Mouse (Mus musculus) regulatory T cell (primary cell): ENCODE results near the gene Cpt1a.

Experiments used
- in situ Hi-C: fragments of 300-600 bp; cut with MboI, MseI; formaldehyde crosslinking; loops from one replicate; pipeline ENCODE4 v1.15.1; 2025; ENCODE audit warnings: high pct_unique_total_duplicates

Cpt1a gene

DNA sequence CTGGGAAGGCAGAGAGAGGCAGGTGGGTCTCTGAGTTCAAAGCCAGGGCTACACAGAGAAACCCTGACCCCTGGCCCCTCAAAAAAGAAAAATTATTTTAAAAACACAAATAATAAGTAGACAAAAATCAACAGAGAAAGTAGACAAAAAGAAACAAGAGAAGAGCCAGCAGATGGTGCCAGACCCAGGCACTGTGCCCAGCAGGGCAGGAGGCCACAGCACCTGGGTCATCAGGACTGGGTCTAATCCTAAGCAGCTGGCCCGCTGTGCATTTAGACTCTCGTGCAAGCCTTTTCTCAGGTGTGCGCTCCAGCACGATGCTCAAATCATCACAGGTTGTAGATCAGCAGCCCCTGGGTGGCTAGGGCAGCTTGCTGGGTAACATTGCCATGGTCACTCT is 41.4 kb downstream of the Cpt1a start:
- in situ Hi-C loops = no loop called here

DNA sequence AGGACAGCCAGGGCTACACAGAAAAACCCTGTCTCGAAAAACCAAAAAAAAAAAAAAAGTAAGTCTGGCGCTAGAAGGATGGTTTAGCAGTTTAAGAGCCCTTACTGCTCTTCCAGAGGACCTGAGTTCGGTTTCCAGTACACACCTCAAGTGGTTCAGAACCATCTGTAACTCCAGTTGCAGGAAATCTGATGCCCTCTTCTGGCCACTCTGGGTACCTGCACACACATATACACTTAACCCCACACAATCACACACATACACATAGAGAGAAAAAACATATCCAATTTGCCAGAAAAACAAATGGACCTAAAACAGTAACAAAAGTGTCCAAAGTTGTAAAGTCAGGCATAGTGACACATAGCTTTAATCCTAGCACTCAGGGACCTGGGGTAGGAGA is 43.0 kb downstream of the Cpt1a start:
- in situ Hi-C loops = no loop called here

DNA sequence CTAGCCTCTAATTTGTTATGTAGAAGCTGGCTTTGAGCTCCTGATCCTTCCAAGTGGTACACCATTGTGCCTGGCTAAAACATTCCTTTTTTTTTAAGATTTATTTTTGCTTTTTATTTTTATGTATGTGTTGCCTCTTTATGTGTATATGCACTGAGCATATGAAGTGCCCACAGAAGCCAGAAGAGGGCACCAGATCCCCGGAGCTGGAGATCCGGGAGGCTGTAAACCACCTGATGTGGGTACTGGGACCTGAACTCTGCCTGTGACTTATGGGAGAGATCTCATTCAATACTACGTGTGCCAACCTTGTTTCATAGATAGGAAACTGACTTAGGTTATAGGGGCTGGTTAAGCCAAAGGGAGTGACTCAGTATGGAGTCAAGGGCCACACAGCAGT is 46.1 kb downstream of the Cpt1a start:
- in situ Hi-C loops = no loop called here

DNA sequence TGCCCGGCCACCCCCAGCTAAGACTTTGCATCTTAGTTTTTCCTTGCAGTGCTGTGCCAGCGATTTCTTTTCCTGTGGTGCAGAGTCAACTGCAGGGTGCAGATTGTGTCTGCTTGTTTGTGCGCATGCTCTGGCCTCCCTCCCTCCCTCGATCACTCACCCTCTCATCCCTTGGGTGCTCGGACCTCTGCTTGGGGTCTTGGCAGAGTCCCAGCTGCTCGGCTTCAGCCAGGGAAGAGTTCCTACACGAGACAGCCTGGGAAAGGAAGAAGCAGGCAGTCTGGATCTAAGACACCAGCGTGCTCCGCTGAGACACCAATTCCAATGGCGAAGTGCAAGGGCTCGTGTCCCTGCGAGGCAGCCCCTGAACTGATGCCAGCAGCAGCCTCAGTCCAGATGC is 51.2 kb downstream of the Cpt1a start:
- in situ Hi-C loops = no loop called here

DNA sequence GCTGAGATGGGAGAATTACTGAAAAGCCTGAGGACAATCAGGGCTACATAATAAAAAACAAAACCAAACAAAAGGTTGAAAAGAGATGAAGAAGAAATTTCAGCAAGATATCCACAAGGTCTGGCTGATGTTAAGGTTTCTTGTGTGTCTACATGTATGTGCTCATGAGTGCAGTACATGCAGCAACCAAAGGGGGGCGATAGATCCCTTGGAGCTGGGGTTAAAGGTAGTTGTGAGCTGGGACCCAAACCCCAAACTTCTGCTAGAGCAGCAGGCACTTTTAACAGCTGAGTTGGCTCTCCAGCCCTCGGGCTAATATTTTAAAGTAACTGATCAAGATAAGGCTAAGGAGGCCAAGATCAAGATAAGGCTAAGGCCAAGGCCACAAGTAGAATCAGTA is 51.9 kb downstream of the Cpt1a start:
- in situ Hi-C loops = no loop called here

DNA sequence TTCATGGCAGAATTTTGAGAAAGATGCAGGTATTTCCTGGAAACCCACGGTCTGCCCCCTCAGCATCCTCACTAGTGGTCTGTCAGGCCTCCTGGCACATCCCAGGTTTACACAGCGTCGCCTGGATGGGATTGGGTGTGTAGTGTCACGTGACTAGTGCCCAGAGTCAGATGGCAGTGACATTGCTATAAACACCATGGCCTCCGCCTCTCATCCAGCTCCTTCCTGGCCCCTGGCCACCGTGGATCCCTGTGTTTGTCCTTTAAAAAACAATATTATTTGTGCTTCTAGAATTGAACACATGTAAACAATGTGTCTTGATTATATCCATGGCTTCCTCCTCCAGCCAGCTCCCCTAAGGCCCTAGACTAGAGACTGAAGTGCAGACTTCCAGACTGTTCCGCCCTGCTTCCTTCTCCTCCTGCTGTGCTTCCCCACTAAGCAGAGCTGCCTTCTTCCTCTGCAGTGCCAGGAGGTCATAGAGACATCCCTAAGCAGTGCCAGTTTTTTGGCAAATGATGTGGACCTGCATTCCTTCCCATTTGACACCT is 53.9 kb downstream of the Cpt1a start:
- in situ Hi-C loops = no loop called here

DNA sequence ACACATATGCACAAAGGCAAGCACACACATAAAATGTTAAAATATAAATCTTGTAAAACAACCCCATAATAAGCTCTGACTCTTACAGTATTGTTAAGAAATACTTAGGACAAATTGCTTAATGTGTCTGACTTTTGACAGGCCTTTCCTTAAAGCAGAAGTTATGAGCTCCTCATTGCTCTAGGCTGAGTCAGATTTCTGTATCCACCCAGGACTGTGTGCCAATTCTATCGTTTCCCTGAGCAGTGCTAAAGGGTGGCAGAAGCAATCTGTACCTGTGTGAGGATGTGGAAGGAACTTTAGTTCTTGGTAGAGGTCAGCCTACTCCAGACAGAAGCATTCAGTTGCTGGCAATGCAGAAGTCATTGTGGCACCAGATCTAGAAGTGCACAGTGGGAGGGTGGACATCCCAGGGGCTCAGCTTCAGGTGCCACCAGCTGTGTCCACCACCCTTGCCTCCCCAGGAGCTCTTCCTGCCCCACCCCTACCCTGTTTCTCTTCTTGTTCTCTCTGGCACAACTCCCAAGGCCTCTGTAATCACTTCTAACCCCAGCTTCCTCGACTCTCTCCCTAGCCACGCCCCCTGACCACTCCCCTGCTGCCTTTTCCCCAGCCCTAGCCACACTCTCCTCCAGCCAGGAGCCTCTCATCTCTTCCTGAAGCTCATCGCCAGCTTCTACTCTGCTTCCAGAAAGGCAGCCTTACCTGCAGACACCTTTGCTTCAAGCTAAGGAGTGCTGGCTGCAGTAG is 55.0 kb downstream of the Cpt1a start:
- in situ Hi-C loops = no loop called here

DNA sequence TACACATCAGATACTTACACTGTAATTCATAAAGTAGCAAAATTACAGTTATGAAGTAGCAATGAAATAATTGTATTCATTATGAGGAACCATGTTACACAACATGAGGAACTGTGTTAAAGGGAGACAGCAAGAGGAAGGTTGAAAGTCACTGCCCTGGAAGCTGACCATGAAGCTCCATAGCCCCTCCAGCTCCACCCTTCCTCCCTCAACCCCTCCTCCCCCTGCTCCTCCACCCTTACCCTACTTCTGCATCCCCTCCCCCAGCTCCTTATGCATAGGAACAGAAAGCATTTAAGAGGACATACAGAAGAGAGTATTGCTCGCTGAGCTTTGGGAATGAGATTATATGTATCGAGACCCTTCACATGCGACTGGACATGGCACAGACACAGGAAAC is 56.5 kb downstream of the Cpt1a start:
- in situ Hi-C loops = no loop called here

DNA sequence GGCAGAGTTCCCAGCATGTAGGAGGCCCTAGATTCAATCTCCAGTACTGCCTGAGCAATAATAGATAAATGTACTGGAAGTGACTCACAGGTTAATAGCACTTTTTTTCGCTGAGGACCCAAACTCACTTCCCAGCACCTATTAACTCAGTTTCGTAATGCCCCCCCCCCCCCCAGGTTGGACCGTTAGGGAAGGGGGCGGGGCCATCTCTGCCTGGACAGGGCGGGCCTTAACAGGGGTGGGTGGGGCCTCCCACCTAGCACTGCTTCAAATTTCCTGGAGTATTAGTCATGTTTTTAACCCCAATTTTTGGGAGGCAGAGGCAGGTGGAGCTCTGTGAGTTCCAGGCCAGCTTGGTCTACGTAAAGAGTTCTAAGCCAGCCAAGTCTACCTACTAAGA is 65.9 kb downstream of the Cpt1a start:
- in situ Hi-C loops = no loop called here

DNA sequence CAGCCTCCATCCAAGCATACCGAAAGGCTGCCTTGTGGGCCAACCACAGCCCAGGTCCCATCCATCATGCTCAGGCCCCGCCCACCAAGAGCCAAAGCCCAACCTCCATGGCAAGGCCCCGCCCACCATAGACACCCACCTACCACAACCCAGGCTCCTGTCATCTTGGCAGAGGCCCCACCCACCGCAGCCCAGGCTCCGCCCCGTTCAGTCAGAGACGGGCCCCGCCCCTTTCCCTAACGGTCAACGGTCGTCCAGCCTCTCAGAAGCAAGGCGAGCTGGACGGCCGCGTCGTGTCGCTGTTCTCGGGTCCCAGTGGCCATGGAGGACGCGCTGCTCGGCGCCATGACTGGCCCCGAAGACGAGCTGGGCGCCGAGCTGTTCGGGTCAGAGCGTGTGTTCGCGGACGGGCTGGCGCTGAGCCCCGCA is 66.5 kb downstream of the Cpt1a start, which contains the start of gene Tesmin:
Tesmin (plus strand) TSS at position 229 of the 429 bp plus-strand sequence.
- in situ Hi-C loops = no loop called here

DNA sequence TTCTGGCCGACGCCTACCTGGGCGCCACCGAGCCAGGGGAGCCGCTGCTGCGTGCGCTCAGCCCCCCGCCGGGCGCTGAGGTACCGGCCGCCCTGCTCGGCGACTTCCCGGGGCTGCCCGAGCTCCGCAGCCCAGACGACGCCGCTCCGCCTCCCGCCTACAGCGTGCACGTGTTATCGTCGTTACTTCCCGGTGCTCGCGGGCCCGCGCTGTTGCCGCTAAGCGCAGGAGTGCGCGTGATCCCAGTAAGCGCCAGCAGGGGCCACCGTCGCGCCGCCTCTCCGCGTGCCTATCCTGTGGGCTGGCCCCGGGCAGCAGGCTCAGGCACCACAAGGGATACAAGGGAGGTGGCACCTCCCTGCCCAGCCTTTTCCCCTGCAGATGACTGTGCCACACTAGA is 67.0 kb downstream of the Cpt1a start:
- in situ Hi-C loops = no loop called here

DNA sequence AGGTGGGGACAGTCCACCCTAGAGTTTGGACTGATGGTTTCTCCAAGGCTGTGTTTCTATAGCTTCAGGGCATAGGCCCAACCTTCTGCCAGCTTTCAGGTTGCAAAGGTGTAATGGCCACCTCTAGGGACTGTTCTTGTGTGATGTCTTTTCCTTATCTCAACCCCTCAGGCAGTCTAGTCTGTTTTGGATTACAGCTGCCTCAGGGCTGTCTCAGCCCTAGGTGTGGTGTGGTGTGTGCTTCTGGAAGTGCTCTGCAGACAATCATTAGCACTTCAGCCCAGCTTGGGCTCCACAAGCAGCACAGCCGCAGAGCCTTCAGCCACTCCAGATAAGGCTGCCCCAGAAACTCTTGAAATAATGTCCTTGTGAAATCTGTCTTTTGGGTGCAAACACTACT is 70.2 kb downstream of the Cpt1a start:
- in situ Hi-C loops = loop anchor here (10.0 kb wide), 1 partner anchor 52 kb away; no protein-coding TSS in a partner anchor

DNA sequence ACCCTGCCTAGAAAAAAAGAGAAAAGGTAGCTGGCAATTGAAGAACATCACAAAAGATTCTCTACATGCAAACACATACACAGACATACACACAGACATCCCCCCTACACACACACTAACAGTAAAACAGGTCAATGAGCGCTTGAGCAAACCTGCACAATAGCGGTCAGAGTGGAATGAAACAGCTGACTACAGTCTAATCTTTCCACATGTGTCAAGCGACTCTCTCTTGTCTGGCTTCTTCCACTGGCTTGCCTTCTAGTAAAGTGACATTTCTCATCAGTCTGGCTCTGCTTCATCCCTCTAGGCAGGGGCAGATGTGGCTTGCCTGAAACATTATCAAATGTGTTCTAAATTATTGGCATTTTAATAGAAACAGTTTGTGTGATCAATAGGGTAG is 72.1 kb downstream of the Cpt1a start:
- in situ Hi-C loops = loop anchor here (10.0 kb wide), 1 partner anchor 51 kb away; no protein-coding TSS in a partner anchor

DNA sequence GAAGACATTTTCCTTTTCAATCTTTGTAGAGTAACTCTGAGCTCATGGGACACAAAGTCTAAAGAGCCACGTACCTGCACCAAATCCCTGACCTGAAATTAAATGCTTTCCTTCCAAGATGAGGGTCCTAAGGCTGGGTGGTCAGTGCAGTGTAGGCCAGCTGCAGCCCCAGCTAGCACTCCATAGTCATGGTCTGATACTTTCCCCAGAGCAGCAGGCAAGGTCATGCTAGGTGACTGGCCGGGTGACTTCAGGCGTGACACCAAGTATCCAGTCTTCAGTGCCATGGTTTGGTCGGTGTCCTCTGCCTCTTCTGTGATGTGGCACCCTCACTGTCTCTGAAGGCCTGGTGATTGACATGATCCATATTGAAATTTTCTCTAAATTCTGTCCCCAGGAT is 77.9 kb downstream of the Cpt1a start:
- in situ Hi-C loops = no loop called here

DNA sequence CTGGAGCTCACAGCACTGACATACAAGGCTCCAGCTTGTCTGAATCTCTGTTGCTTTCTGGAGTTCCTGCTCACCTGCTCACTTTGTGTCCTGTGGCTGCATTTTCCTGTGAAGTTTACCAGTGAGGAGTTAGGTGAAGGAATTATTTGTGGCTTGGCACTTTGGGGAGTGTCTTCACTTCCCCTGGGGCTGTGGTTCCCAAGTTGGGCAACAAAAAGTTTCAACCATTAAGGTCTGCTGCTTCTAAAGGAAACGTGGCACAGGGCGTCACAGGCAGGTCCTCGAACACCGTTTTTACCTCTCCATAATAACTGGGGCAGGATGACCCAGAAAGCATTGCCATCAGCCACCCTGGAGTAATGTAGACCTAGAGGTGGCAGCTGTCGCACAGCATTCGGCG is 79.4 kb downstream of the Cpt1a start:
- in situ Hi-C loops = no loop called here

DNA sequence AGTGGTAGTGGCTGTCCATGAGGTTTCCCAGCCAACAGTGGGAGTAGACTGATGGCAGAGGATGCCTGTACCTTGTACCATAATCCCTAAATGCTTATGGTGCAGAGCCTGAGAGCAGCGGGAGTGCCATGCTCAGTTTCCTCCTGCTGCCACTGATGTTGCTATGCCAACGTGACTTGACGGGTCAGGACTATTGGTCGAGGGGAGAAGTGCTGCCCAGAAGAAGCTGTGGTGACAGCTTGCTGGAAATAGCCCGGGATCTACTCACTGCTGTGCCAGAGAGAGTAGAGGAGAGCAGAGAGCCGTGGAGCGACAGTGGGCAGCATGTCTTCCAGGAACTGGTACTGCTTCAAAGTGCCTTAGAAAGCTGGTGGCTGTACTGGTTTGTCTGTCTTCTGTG is 79.8 kb downstream of the Cpt1a start:
- in situ Hi-C loops = no loop called here

DNA sequence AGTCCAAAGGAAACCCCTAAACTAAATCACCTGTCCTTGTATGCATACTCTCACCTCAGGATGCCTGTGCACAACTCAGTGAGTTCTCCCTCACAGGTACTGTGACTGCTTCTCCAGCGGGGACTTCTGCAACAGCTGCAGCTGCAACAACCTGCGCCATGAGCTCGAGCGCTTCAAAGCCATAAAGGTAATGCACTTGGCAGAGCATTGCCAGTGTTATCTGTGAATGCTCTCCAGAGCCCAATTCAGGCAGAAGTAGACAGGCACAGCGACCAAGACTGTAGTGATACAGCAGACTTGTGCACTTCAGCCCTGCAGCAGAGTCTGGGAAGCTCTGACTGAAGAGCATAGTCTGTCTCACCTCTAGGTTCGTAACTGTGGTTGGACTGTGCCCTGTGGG is 80.3 kb downstream of the Cpt1a start:
- in situ Hi-C loops = no loop called here

DNA sequence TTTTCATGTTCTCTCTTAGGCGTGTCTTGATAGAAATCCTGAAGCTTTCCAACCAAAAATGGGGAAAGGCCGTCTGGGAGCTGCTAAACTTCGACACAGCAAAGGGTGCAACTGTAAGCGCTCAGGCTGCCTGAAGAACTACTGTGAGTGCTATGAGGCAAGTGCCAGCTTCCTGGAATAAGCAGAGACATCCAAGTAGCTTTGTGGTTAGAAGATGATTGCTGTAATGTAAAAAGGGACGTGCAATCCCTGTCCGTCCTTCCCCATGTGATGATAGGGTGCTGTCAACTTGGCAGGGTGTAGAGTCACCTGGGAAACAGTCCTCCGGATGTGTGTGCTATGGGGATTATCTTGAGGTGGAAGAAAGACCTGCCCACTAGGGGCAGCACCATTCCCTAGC is 81.9 kb downstream of the Cpt1a start:
- in situ Hi-C loops = no loop called here

DNA sequence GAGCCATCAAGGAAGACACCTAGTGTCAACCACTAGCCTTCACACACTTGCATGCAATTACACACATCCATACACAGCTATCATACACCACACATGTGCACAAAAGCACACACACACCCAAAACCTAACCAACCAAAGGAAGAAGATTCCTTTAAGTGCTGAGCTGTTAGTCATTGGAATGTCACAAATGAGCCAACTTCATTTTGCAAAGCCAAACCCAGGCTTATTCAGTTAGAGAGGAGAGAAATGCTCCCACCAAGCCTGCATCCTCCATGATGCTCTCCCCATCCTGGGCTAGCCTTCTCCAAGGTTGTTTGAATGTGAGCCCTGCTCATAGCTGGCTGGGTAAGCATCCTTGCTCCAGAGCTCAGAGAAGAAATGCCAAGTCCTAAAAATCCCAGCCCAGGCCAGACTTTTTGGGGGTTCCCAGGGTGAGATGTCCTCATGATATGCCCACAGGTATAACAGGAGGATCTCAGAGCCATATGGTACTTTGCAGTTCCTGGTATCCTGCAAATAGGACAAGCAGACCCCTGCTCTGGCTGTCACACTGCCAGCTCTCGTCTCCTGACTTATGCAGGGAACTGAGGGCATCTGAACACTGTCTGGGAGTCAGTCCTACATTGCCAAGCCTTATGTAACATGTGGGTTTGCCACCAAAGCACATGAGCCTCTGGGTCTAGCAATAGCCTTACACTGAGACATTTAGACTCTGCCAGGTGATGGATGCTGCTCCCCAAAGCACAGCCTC is 83.6 kb downstream of the Cpt1a start:
- in situ Hi-C loops = no loop called here

DNA sequence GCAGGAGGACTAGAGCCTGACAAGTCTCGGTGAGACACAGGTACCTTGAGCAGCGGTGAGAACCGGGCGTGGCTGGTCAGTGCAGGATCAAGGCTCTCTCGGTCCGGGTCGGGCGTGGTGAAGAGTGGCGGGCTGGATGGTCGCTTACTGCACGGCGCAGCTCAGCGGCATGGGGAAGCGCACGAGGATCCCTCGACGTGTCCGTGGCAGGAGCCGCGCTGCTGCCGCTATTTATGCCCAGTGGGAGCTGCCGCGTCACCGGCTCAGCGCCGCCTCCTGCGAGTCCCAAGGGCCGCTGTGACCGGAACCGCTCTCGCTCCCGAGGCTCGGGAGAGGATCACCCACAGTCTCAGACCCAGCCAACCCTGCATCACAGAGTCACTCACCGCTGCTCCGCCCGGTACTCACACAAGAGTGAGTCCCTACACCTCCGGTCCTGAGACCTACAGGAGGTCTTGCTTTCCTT is 92.2 kb downstream of the Cpt1a start, which contains the start of gene Gal:
Gal (minus strand) TSS at position 277 of the 466 bp plus-strand sequence.
- in situ Hi-C loops = no loop called here

DNA sequence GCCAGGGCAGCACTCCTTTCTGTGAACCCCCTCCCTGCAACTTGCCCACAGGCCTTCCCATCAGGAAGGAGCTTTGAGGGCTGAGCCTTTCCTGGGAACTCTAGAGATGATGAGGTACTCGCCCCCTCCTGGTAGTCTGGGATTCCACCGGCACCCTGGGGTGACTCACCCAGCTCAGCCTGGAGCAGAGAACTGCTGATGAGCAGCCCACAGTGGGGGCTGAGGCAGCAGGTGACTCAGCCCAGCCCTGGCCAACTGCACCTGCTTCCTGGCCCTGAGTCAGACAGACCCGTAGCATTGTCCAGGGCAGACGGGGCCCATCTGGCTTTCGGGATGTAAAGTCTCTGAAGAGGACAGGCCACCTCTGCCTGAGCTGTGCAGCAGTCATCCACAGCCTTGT is 97.1 kb downstream of the Cpt1a start:
- in situ Hi-C loops = no loop called here

DNA sequence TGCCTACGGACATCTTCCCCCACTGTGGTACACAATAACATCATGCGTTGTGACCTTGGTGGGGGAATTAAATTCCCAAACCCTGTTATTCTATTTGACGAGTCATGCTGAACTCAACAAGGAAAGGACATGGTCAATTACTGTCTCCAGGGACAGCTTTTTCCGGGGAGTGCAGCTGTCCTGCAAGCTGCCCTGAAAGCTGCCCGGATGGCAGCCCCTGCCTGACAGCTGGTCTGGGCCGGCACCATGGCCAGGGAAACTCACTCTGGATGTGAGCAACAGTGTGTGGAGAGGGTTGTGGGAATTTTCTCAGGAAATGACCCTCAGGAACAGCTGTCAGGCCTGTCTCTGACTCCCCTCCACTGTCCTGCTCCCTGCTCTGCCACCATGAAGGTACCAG is 100.4 kb downstream of the Cpt1a start:
- in situ Hi-C loops = no loop called here

DNA sequence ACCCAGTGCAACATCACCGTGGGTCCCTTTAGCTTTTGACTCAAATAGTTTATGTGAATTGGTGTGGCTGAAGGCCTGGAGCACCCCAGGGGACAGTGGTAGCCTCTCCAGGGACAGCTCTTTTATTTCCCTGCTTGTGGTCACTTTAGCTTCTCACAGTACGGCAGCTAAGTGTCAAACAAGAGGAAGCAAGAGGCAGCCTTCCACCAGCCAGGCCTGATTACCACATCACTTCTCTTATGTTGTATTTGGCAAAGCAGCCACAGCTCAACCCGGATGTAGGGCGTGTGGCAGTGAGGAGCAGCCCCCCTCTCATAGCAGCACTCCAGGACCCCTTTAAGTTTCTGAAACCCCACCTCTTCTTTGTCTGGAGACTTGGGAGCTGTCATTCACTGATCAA is 100.8 kb downstream of the Cpt1a start:
- in situ Hi-C loops = no loop called here
